Mouse (Mus musculus) forebrain, embryonic 14.5 days (tissue): Measurements from ENCODE around the gene Kdm2a. TPM values are rescaled to one million over a fixed set of nuclear protein-coding genes. Genes with fewer than 3 reads are reported as not detected.
A peak's percentile ranks its signal among the peaks of the same experiment; 100 is the strongest.
"Not testable (repeated sequence)": the region's sequence is repeated elsewhere in the genome, so short reads cannot be mapped to it uniquely, and the experiment has no call there.

ENCODE experiments used
- ATAC-seq: fragments of 200-750 bp; cut with Nextera tagmentation; 2 replicates; pipeline ENCODE4 v1.8.0; 2017; ENCODE audit warnings: mild to moderate bottlenecking, moderate library complexity
- DNase-seq: peaks from one replicate; pipeline ENCODE4 v3.0.0-alpha.2; 2015; ENCODE audit warnings: low spot score
- H3K27ac ChIP-seq: fragments of 300-500 bp; sonication (generic); 2 replicates; pipeline ENCODE4 v1.5.1; 2014; ENCODE audit warnings: low read depth, mild to moderate bottlenecking, control low read depth, low read length, moderate library complexity
- H3K27me3 ChIP-seq: fragments of 300-500 bp; sonication (generic); replicated peaks from 2 replicates; pipeline ENCODE4 v1.6.1; 2014; ENCODE audit warnings: low read length, control low read depth, mixed read lengths; ENCODE audit not compliant: control insufficient read depth, insufficient read depth
- H3K36me3 ChIP-seq: fragments of 300-500 bp; sonication (generic); 2 replicates; pipeline ENCODE4 v1.6.1; 2014; ENCODE audit warnings: low read length, control low read depth; ENCODE audit not compliant: control insufficient read depth, insufficient read depth
- H3K4me1 ChIP-seq: fragments of 300-500 bp; sonication (generic); 2 replicates; pipeline ENCODE4 v1.6.1; 2014; ENCODE audit warnings: antibody characterized with exemption, low read length, control low read depth; ENCODE audit not compliant: control insufficient read depth, insufficient read depth
- H3K4me2 ChIP-seq: fragments of 300-500 bp; sonication (generic); 2 replicates; pipeline ENCODE4 v1.6.1; 2014; ENCODE audit warnings: mild to moderate bottlenecking, control low read depth, low read length
- H3K4me3 ChIP-seq: fragments of 300-500 bp; sonication (generic); 2 replicates; pipeline ENCODE4 v1.5.1; 2014; ENCODE audit warnings: low read depth, low read length, control low read depth
- H3K9ac ChIP-seq: fragments of 300-500 bp; sonication (generic); 2 replicates; pipeline ENCODE4 v1.6.1; 2014; ENCODE audit warnings: mild to moderate bottlenecking, low read length, control low read depth, moderate library complexity
- H3K9me3 ChIP-seq: fragments of 300-500 bp; sonication (generic); replicated peaks from 2 replicates; pipeline ENCODE4 v1.6.1; 2016; ENCODE audit warnings: low read length, control low read depth, mixed read lengths; ENCODE audit not compliant: control insufficient read depth
- WGBS: fragments of 180-500 bp; shearing (Covaris S2); extraction: QIAGEN DNeasy Blood & Tissue Kit; methylation state at CpG from one replicate; pipeline ENCODE4 v1.1.7; 2014; 5-methylcytosine and 5-hydroxymethylcytosine counted together
- polyA plus RNA-seq: library from polyadenylated mRNA; unstranded; fragments of >200 nt; fragmentation: Nextera tagmentation; extraction: Ambion mirVana; gene quantifications from 2 replicates; pipeline ENCODE4 v1.2.1, GENCODE M21; 2014

Kdm2a gene
- polyA plus RNA-seq, 1 experiment from 2014 or later: 29.2 TPM

DNA sequence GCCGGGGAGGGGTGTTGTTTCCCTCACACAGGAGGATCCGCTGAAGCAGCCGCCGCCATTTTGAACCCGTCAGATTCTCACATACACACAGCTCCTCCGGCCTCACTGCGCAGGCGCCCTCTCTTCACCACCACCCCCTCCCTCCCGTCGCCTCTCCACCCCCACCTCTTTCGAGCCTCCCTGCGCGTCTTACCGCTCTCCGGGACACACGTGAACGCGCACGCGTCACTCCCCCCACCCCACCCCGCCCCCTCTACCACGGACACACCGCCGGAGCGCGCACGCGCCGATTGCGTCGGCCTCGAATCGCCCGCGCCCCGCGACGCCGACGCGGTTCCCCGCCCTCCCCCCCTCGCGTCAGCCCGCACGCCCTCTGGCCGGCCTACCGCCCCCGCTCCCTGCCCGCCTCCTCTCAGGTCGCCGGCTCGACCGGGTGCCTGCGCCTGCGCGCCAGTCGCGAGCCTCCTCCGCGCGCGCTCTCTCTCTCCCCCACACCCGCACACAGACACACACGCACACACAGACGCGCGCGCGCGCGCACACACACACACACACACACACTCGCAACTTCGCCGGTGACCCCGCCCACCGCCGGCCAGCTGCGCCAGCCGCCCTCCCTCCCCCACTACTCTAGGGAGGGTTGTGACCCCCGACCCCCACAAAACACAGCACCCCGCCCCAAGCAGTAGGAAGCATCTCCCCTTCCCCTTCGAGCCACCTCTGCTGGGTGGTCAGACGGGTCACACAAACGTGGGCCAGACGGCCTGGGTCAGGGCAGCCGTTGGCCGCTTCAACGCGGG is 887 bp downstream of the Kdm2a start:
- peak; percentile 99 for DNase-seq
- peak overlapping the region; percentile 99 for H3K4me3 ChIP-seq
- no peaks in the 10 kb centered on the region for H3K9me3 ChIP-seq
- H3K4me1 ChIP-seq: peaks cover 14% of the 10 kb centered on the region
- peak overlapping the region; percentile 99 for H3K9ac ChIP-seq
- no peaks in the 10 kb centered on the region for H3K27me3 ChIP-seq
- peak overlapping the region; percentile 94 for H3K4me2 ChIP-seq
- 0 out of 2 replicates have a peak, but pooled peaks cover 2% of the 10 kb centered on the region for H3K36me3 ChIP-seq
- peak; percentile 92 for ATAC-seq
- WGBS: 0% methylated on average over 47 of the region's 90 CpGs
- peak overlapping the region; percentile 95 for H3K27ac ChIP-seq

DNA sequence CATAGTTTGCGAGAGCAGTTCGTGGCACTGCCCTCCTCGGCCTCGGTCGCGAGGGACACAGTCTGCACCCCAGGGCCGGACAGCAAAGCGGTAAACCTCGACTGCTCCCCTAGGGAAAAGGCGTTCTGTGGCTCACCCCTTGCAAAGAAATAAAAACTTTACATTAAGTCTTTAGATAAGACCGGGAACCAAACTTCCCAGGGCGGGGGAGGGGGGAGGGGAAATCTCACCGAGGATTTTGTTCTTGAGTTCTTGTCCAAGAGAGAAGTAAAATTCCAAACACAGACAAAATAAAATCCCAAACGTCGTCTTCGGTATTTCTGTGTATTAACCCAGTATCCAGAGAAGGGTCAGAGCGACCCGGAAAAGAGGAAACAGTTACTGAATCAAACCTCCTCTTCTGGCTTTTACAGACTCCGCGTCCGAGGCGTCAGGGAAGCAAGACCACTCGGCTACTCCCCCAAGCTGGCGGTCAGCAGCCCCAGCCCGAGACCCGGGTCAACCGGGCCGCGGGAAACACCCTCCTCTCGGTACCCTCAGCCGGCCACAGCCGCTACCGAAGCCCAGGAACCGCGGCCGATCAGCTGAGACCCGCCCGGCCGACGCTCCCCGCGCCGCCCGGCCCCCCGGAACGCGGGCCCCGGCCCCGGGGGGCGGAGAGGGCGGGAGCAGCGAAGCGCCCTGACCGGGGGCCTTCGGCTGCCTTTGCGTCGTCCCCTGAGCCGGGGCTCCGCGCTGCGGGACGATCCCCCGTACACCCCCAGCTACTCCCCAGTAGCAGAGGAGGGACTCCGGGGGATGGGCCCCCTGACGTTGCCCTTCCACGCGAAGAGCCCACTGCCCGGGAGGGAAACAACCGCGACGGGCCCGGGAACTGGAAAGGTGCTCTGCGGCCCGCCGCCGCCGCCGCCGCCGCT is 1.7 kb downstream of the Kdm2a start:
- Histone ChIP-seq H3K4me3 (peak overlapping the region; percentile 99), H3K4me1 (peaks cover 14% of the 10 kb centered on the region), H3K4me2 (peak overlapping the region; percentile 74), H3K9me3 (no peaks in the 10 kb centered on the region), H3K9ac (peak overlapping the region; percentile 99), H3K27ac (peak overlapping the region; percentile 95), H3K27me3 (no peaks in the 10 kb centered on the region), H3K36me3 (0 out of 2 replicates have a peak, but pooled peaks cover 2% of the 10 kb centered on the region)
- peak; percentile 17 for DNase-seq
- peak; percentile 63 for ATAC-seq
- under 1% methylated on average over 68 of the region's 80 CpGs for WGBS

DNA sequence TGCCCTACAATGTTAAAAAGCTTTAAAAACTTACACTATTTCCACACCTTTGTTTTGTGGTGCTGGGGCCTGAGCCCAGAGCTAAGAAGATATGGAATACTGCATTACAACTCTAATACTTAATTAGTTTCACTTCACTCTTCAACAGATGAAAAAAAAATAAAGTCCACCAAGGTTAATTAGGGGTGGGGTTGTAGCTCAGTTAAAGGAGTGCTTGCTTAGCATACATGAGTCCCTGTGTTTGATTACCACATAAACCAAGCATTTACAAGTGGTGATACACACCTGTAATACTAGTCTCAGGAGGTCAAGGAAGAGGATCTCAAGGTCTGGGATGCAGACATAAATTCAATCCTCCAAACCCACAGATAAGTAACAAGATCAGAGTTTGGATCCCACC is 10.8 kb downstream of the Kdm2a start:
- Histone ChIP-seq H3K4me3 (no peak overlapping the region), H3K27me3 (no peaks in the 10 kb centered on the region), H3K9me3 (no peaks in the 10 kb centered on the region), H3K4me1 (no peaks in the 10 kb centered on the region), H3K36me3 (peaks cover 6% of the 10 kb centered on the region), H3K4me2 (no peak overlapping the region), H3K9ac (no peak overlapping the region), H3K27ac (no peak overlapping the region)
- DNase-seq (no peak), ATAC-seq (no peak)

DNA sequence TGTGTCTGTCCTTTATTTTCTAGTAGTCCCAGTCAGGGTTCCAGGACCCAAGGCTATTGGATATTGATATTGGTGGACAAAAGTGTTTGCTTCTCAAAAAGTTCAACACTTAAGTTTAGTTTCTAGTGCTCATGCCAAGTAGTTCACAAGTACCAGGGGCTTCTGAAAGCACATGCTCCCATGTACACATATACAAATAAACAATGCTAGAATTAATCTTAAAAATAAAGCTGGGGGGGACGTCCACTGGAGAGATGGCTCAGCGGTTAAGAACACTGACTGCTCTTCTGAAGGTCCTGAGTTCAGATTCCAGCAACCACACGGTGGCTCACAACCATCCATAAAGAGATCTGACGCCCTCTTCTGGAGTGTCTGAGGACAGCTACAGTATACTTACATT is 13.1 kb downstream of the Kdm2a start:
- Histone ChIP-seq H3K27me3 (no peaks in the 10 kb centered on the region), H3K4me1 (no peaks in the 10 kb centered on the region), H3K36me3 (peaks cover 6% of the 10 kb centered on the region), H3K9me3 (no peaks in the 10 kb centered on the region), H3K9ac (no peak overlapping the region), H3K4me2 (no peak overlapping the region), H3K27ac (no peak overlapping the region), H3K4me3 (no peak overlapping the region)
- ATAC-seq (no peak), DNase-seq (no peak)
- 81% methylated on average over 4 of the region's 4 CpGs for WGBS

DNA sequence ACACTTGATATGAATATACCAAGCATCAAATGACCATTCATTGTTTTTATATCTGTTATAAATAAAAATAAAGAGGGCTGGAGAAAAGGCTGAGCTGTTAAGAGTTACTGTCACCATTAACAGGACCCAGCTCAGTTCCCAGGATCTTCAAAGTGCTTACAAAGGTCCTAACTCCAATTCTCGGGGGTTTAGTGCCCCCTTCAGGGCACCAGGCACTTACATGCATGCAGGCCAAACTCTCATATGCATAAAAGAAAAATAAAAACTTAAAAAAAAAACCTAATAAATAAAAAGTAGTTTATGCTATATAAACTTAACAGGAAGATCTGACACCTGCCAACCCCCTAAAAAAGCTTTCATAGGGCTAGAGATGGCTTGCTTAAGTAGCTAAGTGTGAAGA is 13.8 kb downstream of the Kdm2a start:
- no peaks in the 10 kb centered on the region for H3K4me1 ChIP-seq
- H3K9ac ChIP-seq: no peak overlapping the region
- WGBS: 42% methylated on average over 1 of the region's 1 CpGs
- H3K9me3 ChIP-seq: no peaks in the 10 kb centered on the region
- no peak for ATAC-seq
- no peak overlapping the region for H3K4me2 ChIP-seq
- H3K36me3 ChIP-seq: peaks cover 7% of the 10 kb centered on the region
- no peaks in the 10 kb centered on the region for H3K27me3 ChIP-seq
- no peak for DNase-seq
- no peak overlapping the region for H3K4me3 ChIP-seq
- no peak overlapping the region for H3K27ac ChIP-seq

DNA sequence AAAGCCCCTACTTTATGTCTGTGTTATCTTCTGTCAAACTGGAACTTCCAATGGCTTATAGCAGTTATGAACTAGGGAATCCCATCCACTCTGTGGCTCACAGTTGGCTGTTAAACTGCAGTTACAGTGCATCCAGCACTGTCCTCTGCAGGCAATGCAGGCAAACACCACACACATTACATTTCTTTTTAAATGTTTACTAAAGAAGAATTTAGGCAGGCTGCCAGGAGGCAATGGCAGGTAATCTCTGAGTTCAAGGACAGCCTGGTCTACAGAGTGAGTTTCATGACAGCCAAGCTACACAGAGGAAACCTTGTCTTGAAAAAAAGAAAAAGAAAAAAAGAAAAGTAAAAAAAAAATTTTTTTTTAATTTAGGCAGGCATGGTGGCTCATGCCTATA is 14.8 kb downstream of the Kdm2a start:
- no peak overlapping the region for H3K27ac ChIP-seq
- no peak overlapping the region for H3K9ac ChIP-seq
- peaks cover 5% of the 10 kb centered on the region for H3K36me3 ChIP-seq
- no peaks in the 10 kb centered on the region for H3K4me1 ChIP-seq
- no peak overlapping the region for H3K4me3 ChIP-seq
- ATAC-seq (no peak), DNase-seq (no peak)
- H3K27me3 ChIP-seq: no peaks in the 10 kb centered on the region
- no peak overlapping the region for H3K4me2 ChIP-seq
- H3K9me3 ChIP-seq: no peaks in the 10 kb centered on the region

DNA sequence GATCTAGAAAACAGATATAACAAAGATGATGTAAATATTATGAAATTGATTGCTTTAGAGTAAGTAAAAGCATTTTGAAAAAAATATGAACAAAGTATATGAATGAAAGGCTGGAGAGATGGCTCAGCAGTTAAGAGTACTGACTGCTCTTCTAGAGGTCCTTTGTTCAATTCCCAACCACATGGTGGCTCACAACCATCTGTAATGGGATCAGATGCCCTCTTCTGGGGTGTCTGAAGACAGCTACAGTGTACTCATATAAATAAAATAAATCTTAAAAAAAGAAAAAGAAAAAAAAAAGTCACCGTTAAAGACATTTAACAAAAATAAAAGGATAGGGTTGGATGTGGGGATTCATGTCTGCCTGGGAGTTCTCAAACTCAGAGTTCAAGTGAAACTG is 15.8 kb downstream of the Kdm2a start:
- H3K27me3 ChIP-seq, H3K9me3 ChIP-seq, H3K36me3 ChIP-seq, H3K4me1 ChIP-seq, H3K27ac ChIP-seq, ATAC-seq, H3K4me3 ChIP-seq, H3K9ac ChIP-seq, H3K4me2 ChIP-seq: not testable (repeated sequence)
- 88% methylated on average over 1 of the region's 1 CpGs for WGBS
- peak; percentile 7 for DNase-seq

DNA sequence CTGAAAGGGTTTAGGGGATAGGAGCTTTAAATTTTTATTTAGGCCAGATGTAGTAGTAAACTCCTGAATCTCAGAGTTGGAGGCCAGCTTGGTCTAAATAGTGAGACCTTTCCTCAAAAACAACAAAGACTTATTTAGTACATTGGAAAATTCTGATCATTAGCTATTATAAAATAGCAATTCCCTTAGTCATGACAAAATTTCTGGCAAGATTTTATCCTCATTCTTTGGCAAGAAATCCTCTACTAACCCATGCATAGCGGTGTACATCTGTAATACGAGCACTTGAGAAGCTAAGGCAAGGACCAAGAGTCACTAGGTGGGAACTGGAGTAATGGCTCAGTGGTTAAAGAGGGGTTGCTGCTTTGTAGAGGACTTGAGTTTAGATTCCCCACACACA is 27.4 kb downstream of the Kdm2a start:
- no peak overlapping the region for H3K4me3 ChIP-seq
- no peaks in the 10 kb centered on the region for H3K4me1 ChIP-seq
- 90% methylated on average over 2 of the region's 2 CpGs for WGBS
- H3K27me3 ChIP-seq: no peaks in the 10 kb centered on the region
- no peak overlapping the region for H3K4me2 ChIP-seq
- no peaks in the 10 kb centered on the region for H3K36me3 ChIP-seq
- ATAC-seq (no peak), DNase-seq (no peak)
- H3K9ac ChIP-seq: no peak overlapping the region
- no peaks in the 10 kb centered on the region for H3K9me3 ChIP-seq
- H3K27ac ChIP-seq: no peak overlapping the region

DNA sequence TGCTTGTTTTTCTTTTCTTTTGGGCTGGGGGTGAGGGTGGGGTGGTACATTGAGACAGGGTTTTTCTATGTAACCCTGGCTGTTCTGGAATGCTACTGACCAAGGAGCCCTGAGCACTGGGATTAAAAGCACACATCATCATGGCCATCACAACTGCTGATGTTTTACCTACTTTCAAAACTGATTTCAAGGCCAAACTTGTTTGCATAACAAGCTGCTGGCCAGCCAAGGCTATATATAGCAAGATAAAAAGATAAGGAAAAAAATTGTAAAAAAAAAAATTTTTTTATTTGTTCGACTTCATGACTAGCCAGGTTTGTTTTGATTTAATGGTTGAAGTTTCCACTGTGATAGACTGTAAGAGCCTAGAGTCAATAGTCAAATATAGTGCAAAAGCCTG is 27.8 kb downstream of the Kdm2a start:
- Histone ChIP-seq H3K36me3 (no peaks in the 10 kb centered on the region), H3K4me3 (no peak overlapping the region), H3K9me3 (no peaks in the 10 kb centered on the region), H3K27ac (no peak overlapping the region), H3K4me2 (no peak overlapping the region), H3K4me1 (no peaks in the 10 kb centered on the region), H3K9ac (no peak overlapping the region), H3K27me3 (no peaks in the 10 kb centered on the region)
- WGBS: 93% methylated on average over 1 of the region's 1 CpGs
- DNase-seq: no peak
- no peak for ATAC-seq
